In genomic region chr2:135883359-135883758, GRCm38 (mm10) we compare ENCODE assay signal across 24 mouse cellular contexts.
"Had no signal": no experiment of that assay in that cellular context is flagged by ENCODE, and none has a peak within 500 bp of the region (broad histone marks: within the 10 kb centered on the region; RNA-seq: fewer than 3 reads in every experiment).

No protein-coding gene starts in this region.

- H3K9ac ChIP-seq: heart, embryonic 12.5 days; hindbrain, embryonic 13.5 days; intestine, embryonic 15.5 days; limb, embryonic 12.5 days; liver, embryonic 13.5 days; liver, embryonic 15.5 days had no signal

- H3K27ac ChIP-seq: gastrocnemius, adult 2 months; heart, embryonic 10.5 days; hindbrain, embryonic 13.5 days; intestine, embryonic 15.5 days; layer of hippocampus, adult 2 months; left cerebral cortex, adult 2 months; limb, embryonic 10.5 days; limb, embryonic 12.5 days; liver, embryonic 13.5 days; liver, embryonic 15.5 days had no signal

- DNase-seq: gastrocnemius, adult 2 months; gastrocnemius, postnatal 10 days; gastrocnemius, postnatal 25 days; heart, postnatal 10 days; heart, postnatal 4 days; kidney, adult 18-20 months; kidney, adult 8-10 months; kidney, postnatal 10 days; kidney, postnatal 25 days; kidney, postnatal 4 days; liver; liver, embryonic 13.5 days had no signal

- H3K4me3 ChIP-seq: gastrocnemius, adult 2 months; heart, embryonic 10.5 days; heart, embryonic 12.5 days; hindbrain, embryonic 13.5 days; intestine, embryonic 15.5 days; layer of hippocampus, adult 2 months; left cerebral cortex, adult 2 months; limb, embryonic 10.5 days; limb, embryonic 12.5 days; liver, embryonic 13.5 days; liver, embryonic 15.5 days had no signal

- H3K27me3 ChIP-seq: heart, embryonic 12.5 days; hindbrain, embryonic 13.5 days; intestine, embryonic 15.5 days; limb, embryonic 12.5 days; liver, embryonic 13.5 days; liver, embryonic 15.5 days had no signal

- H3K9me3 ChIP-seq: heart, embryonic 10.5 days; heart, embryonic 12.5 days; hindbrain, embryonic 13.5 days; intestine, embryonic 15.5 days; limb, embryonic 10.5 days; limb, embryonic 12.5 days; liver, embryonic 13.5 days; liver, embryonic 15.5 days had no signal

- H3K4me2 ChIP-seq: heart, embryonic 12.5 days; hindbrain, embryonic 13.5 days; intestine, embryonic 15.5 days; limb, embryonic 12.5 days; liver, embryonic 11.5 days; liver, embryonic 13.5 days; liver, embryonic 15.5 days had no signal

- ATAC-seq: inflammation-experienced regulatory T-cells, adult 6 months; intestine, embryonic 15.5 days; intestine, postnatal 0 days had no signal

- H3K36me3 ChIP-seq: heart, embryonic 10.5 days; heart, embryonic 12.5 days; hindbrain, embryonic 13.5 days; intestine, embryonic 15.5 days; limb, embryonic 10.5 days; limb, embryonic 12.5 days; liver, embryonic 13.5 days; liver, embryonic 15.5 days had no signal
